Mouse (Mus musculus) liver (tissue): Measurements from ENCODE around the gene Galr3.

Experiments
- DNase-seq: peaks from one replicate; pipeline ENCODE4 v3.0.0-alpha.2; 2020; ENCODE audit warnings: mixed read lengths

Gene Galr3

GRCm38 (mm10) chr15:79057850-79058249 lies 16.2 kb downstream of the Galr3 start:
- peak; percentile 85 for DNase-seq

DNA sequence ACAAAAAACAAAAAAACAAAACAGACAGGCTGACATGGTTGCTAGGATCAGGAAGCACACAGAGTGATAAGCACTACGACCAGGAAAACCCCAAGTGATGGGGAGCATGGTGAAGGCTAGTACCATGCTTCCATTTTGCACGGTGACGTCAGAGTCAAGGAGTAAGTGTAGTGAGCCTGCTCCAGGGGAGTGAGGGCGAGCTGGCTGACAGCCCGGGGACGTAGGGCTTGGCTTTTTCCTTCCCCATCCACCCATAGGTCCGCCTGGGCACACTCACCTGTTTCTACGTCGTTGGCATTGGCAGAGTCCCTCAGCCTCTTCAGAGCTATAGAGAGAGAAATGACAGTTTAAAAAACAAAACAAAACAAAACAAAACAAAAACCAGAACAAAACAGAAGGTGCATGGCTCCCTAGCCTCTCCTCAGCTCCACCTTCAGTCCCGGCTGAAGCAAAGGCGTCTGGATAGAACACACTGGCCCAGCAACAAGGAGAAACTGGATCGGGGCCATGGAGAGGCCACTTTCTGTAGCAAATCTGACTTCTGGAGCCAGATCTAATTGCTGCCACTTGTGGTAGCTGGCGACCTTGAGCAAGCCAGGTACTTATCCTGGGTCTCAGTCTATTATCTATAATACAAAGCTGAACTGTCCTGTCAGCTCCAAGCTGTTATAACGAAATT lies 19.3 kb downstream of the Galr3 start:
- no peak for DNase-seq

- DNase-seq, result peak; percentile 97
Measured at GRCm38 (mm10) chr15:79062376-79063159, 20.9 kb downstream of the Galr3 start, which contains the start of gene Ankrd54. Ankrd54 (minus strand) TSS chr15:79062893.

GRCm38 (mm10) chr15:79063160-79063740 lies 21.6 kb downstream of the Galr3 start:
- DNase-seq, result no peak

- no peak for DNase-seq
Measured at GRCm38 (mm10) chr15:79065086-79065770, 23.5 kb downstream of the Galr3 start.

DNA sequence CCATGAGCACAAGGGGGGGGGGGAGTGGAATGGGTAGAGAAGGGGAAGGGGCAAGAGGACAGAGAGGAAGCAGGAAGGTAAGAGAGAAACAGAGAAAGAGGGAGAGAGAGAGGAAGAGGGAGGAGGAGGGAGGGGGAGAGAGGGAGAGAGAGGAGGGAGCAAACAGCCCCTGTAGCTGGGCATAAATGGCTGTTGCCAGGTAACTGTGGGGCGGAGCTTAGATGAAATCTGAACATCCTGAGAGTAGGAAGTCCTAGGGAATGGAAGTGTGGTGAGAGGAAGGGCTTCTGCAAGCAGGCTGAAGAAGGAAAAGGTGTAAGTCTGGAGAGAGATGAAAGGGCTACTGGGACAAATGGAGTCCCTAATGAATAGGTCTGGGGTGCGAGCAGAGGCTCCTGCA lies 24.6 kb downstream of the Galr3 start:
- DNase-seq, result no peak

- DNase-seq, result peak; percentile 78
Measured at GRCm38 (mm10) chr15:79067631-79068030, 25.9 kb downstream of the Galr3 start.

DNA sequence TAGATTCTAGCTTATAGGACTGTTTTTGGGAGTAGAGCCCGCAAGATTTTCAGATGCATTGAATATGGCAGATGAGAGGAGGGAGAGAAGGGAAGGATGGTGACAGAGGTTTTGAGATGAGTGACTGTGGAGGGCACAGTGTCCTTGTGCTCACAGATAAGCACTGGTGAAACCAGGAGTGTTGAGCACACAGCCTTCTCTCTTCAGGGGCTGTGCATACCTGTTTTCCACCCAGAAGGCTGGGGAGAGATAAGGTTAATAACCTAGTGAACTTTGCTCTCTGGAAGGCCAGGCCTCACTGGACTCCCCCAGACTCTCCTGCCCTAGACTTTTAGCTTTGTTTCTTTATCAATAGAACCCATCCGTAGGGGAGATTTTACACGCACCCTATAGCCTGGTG lies 26.7 kb downstream of the Galr3 start:
- DNase-seq, result peak; percentile 55

DNA sequence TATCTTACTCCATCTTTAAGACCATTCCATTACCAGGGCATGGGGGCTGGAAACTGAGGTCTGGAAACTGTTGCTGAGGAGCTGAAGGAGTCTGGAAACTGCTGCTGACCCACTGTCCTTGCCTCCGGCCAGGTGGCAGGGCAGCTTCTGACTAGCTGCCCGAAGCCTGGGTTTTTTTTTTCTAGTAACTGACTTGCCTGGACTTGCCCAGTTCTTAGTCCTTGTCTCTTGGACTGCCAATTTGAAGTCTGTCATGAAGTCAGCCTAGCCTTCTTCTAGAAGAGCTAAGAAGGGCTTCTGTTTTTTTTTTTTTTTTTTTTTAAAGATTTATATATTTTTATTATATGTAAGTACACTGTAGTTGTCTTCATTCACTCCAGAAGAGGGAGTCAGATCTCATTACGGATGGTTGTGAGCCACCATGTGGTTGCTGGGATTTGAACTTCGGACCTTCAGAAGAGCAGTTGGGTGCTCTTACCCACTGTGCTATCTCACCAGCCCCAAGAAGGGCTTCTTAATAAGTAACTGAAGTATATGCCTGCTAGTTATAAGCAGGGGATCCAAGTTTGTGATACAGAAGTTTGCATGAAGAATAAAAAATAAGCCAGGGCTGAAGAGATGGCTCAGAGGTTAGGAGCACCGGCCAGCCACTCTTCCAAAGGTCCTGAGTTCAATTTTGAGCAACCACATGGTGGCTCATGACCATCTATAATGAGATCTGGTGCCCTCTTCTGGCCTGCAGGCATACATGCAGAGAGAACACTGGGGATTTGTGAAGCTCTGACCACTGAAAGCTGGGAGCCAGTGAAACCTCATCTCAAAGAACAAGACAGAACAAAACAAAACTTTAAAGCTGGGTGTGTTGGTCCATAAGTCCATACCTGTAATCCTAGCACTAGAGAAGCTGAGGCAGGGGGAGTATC lies 29.7 kb downstream of the Galr3 start:
- peak; percentile 32 for DNase-seq

GRCm38 (mm10) chr15:79073752-79074151 lies 32.1 kb downstream of the Galr3 start:
- DNase-seq, result no peak

GRCm38 (mm10) chr15:79074446-79074845 lies 32.8 kb downstream of the Galr3 start:
- DNase-seq, result no peak

- DNase-seq, result peak; percentile 91
Measured at GRCm38 (mm10) chr15:79074913-79075532, 33.3 kb downstream of the Galr3 start, which contains the start of gene Eif3l. Eif3l (plus strand) TSS chr15:79075179.

DNA sequence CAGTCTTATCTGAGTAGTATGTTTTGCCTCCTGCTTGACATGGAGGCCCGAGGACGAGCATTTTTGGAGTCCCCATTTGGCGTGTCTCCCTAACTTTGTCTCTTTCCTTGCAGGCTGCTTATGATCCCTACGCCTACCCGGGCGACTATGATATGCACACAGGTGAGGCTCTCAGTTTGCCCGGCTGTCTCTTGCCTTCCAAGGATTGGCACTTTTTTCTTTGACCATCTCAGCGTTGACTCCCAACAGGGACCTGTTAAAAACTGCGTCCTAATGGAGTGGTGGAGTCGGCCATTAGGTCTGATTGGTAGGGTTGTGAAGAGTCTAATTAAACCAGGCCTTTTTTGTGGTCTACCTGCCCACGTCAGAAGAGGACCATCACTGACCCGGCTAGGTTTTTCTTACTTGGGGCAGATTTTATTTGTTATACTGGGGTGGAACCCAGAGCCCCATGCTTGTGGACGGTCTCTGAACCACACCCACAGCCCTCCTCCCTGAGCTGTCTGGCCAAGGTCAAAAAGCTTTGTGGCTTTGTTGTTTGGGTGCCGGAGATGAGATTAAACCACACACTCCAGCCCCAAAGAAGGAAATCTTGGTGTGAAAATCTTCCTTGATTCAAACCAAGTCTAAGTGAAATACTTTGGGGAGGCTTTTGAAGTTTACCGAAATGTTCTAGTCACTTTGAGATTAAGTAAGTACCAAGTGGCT lies 34.1 kb downstream of the Galr3 start:
- DNase-seq, result no peak

- no peak for DNase-seq
Measured at GRCm38 (mm10) chr15:79079567-79079966, 37.9 kb downstream of the Galr3 start.

DNA sequence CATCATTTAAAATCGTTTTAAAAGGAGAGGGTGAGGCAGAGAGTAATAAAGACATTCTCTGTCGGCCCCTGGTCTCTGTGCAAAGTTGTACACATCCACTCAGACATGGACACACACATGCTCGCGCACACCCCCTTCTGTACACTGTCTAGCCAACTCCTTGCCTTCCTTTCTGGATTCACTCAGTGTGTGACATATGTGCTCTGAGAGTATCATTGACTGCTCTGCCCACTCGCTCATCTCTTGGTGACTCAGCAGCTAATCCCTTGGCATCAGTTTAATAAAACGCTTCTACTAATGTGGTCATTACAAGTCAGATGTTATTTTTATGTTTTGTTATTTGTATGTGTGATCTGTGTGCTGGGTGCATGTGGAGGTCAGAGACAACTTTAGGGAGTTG lies 50.6 kb downstream of the Galr3 start:
- DNase-seq, result no peak
